Mouse (Mus musculus) left cerebral cortex, adult 11 months (tissue): ENCODE data around the gene Rpl10a.
A peak's percentile ranks its signal among the peaks of the same experiment; 100 is the strongest.
"Not testable (repeated sequence)": the region's sequence is repeated elsewhere in the genome, so short reads cannot be mapped to it uniquely, and the experiment has no call there.

Experiments used
- DNase-seq: peaks from one replicate; pipeline ENCODE4 v3.0.0; 2022; ENCODE audit warnings: low spot score

The Rpl10a gene

GRCm38 (mm10) chr17:28308297-28309195 lies 19.7 kb upstream of the Rpl10a start:
- peak; percentile 79 for DNase-seq

GRCm38 (mm10) chr17:28310831-28311230 lies 17.4 kb upstream of the Rpl10a start:
- no peak for DNase-seq

GRCm38 (mm10) chr17:28311366-28312132 lies 16.7 kb upstream of the Rpl10a start:
- no peak for DNase-seq

DNA sequence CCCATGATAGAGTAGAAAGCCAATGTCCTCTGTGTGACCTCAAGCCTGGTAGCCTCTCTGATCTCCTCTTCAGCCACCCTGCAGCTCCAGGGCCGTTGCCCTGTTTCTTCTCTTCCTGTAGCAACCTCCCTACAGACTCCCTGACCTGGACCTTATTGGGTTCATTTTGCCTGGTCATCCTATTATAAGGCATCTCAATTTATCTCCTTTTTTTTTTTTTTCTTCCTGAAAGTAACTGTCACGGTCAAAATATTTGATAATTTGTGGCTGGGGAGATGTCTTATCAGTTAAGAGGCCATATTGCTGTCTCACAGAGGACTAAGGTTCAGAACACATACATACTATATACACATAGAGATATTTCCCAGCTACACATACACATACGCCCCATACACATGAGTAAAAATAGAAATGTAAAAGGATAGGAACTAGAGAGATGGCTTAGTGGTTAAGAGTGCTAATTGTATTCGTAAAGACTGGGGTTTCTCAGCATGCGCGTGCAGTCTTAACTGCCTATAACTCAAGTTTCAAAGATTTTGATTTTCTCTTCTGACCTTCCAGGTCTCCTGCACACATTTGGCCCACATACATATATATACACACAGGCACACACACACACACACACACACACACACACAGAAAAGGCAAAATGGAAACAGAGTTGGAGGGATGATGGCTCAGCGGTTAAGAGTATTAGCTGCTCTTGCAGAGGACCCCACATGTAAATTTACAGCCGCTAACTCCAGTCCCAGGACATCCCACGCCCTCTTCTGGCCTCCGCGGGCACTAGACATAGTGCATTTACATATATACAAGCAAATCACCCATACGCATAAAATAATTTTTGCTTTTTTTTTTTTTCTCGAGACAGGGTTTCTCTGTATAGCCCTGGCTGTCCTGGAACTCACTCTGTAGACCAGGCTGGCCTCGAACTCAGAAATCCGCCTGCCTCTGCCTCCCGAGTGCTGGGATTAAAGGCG lies 15.7 kb upstream of the Rpl10a start:
- DNase-seq: no peak

DNA sequence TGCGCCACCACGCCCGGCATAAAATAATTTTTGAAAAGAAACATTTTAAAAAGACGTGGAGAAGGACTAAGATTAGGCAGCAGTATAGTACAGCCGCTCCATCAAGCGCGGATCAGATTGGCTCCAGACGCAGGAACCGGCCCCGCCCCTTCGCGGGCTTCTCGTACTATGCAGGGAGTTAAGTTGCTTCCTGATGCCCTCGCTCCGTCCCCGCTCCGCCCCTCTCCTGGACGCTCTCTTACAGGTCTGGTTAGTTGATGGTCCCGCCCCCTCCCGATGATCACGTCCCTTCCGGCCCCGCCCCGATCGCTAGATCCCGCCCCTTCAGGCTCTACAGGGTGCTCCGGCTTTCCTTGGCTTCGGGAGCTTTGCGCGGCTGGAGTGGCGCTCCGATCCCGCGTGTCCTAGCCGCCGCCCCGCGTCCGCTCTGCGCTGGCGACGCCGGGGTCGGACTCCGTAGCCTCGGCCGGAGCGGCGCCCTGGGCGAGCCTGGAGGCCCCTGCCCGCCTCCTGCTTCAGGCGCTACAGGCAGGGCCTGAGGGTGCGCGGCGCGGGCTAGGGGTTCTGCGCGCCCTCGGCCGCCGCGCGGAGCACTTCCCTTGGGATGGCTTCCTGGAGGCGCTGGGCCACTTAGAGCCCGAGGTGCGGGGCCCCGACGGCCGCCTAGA lies 14.9 kb upstream of the Rpl10a start, which contains the start of gene Fance:
Gene Fance (plus strand): TSS at position 308 of the 668 bp plus-strand sequence.
- DNase-seq: peak; percentile 90

DNA sequence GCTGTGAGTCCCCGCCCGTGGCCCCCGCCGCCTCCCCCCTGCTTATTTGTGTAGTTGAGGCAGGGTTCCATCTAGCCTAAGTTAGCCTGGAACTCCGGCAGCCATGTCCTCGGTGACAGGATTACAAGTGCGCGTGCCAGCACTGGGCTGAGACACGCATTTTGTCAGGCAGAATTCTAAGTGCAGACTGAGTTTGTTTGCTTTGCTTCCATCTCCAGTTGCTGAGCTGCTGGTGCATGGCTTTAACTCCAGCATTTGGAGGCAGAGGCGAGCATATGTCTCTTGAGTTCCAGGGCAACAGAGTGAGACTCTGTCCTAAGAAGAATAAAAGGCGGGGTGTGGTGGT lies 14.4 kb upstream of the Rpl10a start:
- DNase-seq: no peak

- DNase-seq: no peak
Observed at GRCm38 (mm10) chr17:28315611-28316160, 12.6 kb upstream of the Rpl10a start.

DNA sequence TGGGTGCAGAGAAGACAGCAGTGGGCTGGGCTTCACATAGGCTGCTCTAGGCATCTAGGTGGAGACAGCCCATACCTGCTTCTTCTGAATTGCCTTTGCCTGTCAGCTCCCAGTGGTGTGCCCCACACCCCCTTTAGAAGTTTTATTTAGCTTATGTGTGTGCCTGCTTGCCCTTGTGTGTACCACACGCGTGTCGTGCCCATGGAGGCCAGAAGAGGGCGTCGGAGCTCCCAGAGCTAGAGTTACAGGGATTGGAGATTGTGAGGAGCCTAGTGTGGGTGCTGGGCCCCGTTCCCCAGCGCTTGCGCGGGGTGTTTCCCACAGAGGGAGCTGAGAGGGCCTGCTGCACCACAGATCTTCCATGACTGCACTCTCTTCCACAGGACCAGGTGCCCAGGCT lies 11.8 kb upstream of the Rpl10a start:
- DNase-seq: no peak

- DNase-seq: no peak
Observed at GRCm38 (mm10) chr17:28317091-28317490, 11.2 kb upstream of the Rpl10a start.

- DNase-seq: no peak
Observed at GRCm38 (mm10) chr17:28317725-28318124, 10.5 kb upstream of the Rpl10a start.

DNA sequence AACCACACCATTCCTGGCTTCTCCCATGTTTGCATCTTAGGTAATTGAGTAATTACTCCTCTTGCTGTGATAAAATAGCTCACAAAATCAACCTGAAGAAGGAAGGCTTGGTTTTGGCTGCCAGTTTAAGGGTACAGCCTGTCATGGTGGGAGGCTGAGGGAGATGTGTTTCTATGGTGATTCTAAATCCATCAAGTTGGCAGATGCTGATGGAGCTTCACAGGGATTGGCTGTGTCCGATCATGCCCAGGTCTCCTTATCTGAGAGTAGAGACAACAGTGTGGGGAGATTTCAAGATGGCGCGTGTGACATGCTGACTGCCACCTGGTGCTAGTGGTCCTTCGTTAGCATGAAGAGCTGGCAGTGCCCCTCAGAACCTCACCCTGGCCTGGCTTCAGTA lies 6.6 kb upstream of the Rpl10a start:
- no peak for DNase-seq

DNA sequence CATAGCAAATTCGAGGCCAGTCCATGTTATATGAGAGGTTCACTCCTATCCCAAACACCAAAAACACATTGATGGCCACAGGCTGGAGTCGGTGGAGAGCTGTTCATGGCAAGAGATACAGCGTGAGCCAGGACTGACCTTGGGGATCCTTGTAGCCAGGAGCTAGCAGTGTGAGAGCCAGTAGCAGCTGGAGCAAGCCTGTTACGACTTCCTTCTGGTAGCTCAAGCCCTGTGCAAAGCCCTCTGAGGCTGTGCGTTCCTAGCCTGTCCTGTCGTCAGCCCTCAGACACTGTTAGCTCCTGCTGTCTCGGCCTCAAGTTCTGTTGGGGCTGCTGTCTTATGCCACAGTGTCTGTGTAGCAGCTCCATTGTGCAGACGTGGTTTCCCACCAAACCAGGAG lies 4.5 kb upstream of the Rpl10a start:
- no peak for DNase-seq

DNA sequence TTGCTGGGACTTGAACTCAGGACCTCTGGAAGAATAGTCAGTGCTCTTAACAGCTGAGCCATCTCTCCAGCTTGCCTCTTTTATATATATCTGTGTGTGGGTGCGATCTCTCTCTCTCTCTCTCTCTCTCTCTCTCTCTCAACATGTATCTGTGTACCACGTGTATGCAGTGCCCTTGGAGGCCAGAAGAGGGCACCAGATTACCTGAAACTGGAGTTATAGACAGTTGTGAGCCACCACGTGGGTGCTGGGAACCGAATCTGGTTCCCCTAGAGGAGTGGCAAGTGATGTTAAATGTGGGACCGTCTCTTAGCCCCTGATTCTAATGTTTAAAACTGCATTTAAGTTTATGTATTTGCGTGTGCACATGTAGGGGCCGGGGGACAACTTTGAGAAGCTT lies 3.9 kb upstream of the Rpl10a start:
- not testable (repeated sequence) for DNase-seq

DNA sequence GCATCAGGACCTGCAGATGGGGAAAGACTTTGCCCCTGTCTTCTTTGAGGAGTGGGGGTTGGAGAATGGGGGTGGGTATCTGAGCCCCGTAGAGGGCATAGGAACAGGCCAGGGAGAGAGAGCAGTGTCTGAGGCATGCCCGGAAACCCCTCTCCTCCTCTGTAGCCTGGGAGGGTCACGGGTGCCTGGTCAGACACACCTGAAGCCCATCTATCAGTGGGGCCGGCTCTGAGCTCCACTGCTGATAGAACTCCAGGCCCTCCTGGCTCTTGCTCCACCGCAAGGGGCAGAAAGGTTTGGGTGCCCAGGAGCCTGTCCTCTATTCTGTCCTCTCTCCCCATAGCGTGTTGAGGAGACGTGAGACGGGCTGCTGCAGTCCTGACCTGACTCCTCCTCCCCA lies 2.5 kb upstream of the Rpl10a start:
- DNase-seq: no peak

DNA sequence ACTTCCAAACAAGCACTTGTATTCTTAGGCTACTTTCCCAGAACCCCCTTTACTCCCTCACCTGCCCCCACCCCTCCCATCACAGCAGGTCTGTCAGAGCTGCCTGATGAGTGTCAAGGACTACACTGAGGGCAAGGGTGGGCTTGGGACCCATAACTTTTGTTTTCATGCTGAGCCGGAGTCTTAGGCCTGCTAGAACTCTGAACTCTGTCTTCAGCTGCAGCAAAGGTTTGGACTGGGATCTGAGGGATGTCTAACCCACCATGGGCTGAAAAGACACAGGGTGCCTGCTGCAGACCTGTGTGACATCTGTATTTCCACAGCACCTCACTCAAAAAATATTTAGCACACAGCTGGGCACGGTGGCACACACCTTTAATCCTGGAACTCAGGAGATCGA lies 1.3 kb upstream of the Rpl10a start:
- no peak for DNase-seq

- DNase-seq: peak; percentile 52
Observed at GRCm38 (mm10) chr17:28327673-28328325, 472 bp upstream of the Rpl10a start.

- no peak for DNase-seq
Observed at GRCm38 (mm10) chr17:28328946-28329345, 675 bp downstream of the Rpl10a start.

DNA sequence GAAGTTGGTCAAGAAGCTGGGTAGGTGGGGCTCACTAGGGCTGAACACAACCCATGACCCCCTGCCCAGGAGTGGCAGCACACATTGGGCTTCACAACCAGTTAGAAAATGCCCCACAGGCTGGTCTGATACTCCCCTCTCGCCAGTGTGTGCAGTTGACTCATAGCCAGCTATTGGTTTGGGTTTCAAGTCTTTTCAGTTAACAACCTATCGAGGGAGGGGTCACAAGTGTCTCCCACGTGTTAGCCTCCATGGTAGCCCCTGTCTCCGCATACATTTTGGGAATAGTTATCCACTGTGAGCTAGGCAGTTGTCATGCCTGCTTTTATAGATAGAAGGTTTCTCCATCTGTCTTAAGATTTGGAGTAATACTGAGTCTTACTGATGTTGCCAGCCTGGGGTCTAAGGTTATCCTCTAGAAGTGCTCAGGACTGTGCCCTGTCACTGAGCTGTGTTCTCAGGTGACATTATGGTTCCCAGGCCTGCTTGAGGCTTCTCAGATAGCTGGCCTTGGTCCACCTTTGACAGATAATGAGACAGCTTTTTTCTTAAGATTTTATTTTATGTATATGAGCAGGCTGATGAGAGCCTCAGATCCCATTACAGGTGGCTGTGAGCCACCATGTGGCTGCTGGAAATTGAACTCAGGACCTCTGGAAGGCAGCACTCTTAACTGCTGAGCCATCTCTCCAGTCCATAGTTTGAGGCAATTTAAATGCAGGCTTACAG lies 1.4 kb downstream of the Rpl10a start:
- no peak for DNase-seq

- DNase-seq: no peak
Observed at GRCm38 (mm10) chr17:28330232-28330546, 1.9 kb downstream of the Rpl10a start.

DNA sequence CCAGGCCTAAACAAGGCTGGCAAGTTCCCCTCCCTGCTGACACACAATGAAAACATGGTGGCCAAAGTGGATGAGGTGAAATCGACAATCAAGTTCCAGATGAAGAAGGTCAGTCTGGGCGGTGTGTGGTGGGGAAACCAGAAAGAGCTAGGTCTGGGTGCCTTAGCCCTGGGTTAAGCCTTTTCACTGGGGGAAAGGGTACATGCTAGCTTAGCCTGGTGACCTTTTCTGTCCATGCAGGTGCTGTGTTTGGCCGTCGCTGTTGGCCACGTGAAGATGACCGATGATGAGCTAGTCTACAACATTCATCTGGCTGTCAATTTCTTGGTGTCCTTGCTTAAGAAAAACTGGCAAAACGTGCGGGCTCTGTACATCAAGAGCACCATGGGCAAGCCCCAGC lies 2.3 kb downstream of the Rpl10a start:
- not testable (repeated sequence) for DNase-seq
